Mouse (Mus musculus) heart, postnatal 4 days (tissue): ENCODE measurements around the gene Tgif2lx2. TPM values are rescaled to one million over a fixed set of nuclear protein-coding genes. Genes with fewer than 3 reads are reported as not detected.
"Not testable (repeated sequence)": the region's sequence is repeated elsewhere in the genome, so short reads cannot be mapped to it uniquely, and the experiment has no call there.

Experiments
- DNase-seq: peaks from one replicate; pipeline ENCODE4 v3.0.0; 2021
- total RNA-seq, 2 experiments: library from RNA; stranded (reverse); gene quantifications; 2 replicates each; pipeline ENCODE4 v1.2.3; 2021

The Tgif2lx2 gene
- total RNA-seq: not detected

GRCm38 (mm10) chrX:118426927-118427326 is at the start of gene Tgif2lx2:
TSS of gene Tgif2lx2 (plus strand) at chrX:118427227.
- DNase-seq: not testable (repeated sequence)

Other genes starting within 250 kb of the Tgif2lx2 start
- not detected for gene Tgif2lx1, start 53.5 kb downstream of the Tgif2lx2 start, total RNA-seq